Mouse (Mus musculus) neural tube, embryonic 14.5 days (tissue): Measurements from ENCODE around the gene Hist1h4k. TPM values are rescaled to one million over a fixed set of nuclear protein-coding genes. Genes with fewer than 3 reads are reported as not detected.

Experiments used
- ATAC-seq: fragments of 200-750 bp; cut with Nextera tagmentation; 2 replicates; pipeline ENCODE4 v1.8.0; 2017; ENCODE audit warnings: low read depth, mild to moderate bottlenecking, moderate TSS enrichment, moderate library complexity
- H3K27ac ChIP-seq: fragments of 300-500 bp; sonication (generic); 2 replicates; pipeline ENCODE4 v1.5.1; 2014; ENCODE audit warnings: low read depth, mild to moderate bottlenecking, control low read depth, low read length, moderate library complexity, mixed read lengths
- H3K27me3 ChIP-seq: fragments of 300-500 bp; sonication (generic); 2 replicates; pipeline ENCODE4 v1.6.1; 2014; ENCODE audit warnings: low read length; ENCODE audit not compliant: control insufficient read depth, insufficient read depth
- H3K36me3 ChIP-seq: fragments of 300-500 bp; sonication (generic); 2 replicates; pipeline ENCODE4 v1.6.1; 2014; ENCODE audit warnings: low read length, mixed read lengths; ENCODE audit not compliant: control insufficient read depth, insufficient read depth
- H3K4me1 ChIP-seq: fragments of 300-500 bp; sonication (generic); 2 replicates; pipeline ENCODE4 v1.6.1; 2014; ENCODE audit warnings: low read length; ENCODE audit not compliant: control insufficient read depth, insufficient read depth
- H3K4me2 ChIP-seq: fragments of 300-500 bp; sonication (generic); 2 replicates; pipeline ENCODE4 v1.6.1; 2014; ENCODE audit warnings: mild to moderate bottlenecking, low read depth, low read length, control low read depth
- H3K4me3 ChIP-seq: fragments of 300-500 bp; sonication (generic); 2 replicates; pipeline ENCODE4 v1.5.1; 2014; ENCODE audit warnings: low read depth, low read length, control low read depth, mixed read lengths
- H3K9ac ChIP-seq: fragments of 300-500 bp; sonication (generic); replicated peaks from 2 replicates; pipeline ENCODE4 v1.6.1; 2014; ENCODE audit warnings: low read depth, mild to moderate bottlenecking, control low read depth, low read length, mixed read lengths
- H3K9me3 ChIP-seq: fragments of 300-500 bp; sonication (generic); 2 replicates; pipeline ENCODE4 v1.6.1; 2016; ENCODE audit warnings: low read length; ENCODE audit not compliant: control insufficient read depth
- WGBS: fragments of 180-500 bp; shearing (Covaris S2); extraction: QIAGEN DNeasy Blood & Tissue Kit; methylation state at CpG from one replicate; pipeline ENCODE4 v1.1.7; 2014; 5-methylcytosine and 5-hydroxymethylcytosine counted together
- microRNA-seq: library from miRNA; unstranded; fragments of <30 nt; microRNA quantifications from one replicate; pipeline ENCODE4, GENCODE M21; 2016
- polyA plus RNA-seq: library from polyadenylated mRNA; unstranded; fragments of >200 nt; fragmentation: Nextera tagmentation; extraction: Ambion mirVana; gene quantifications from 2 replicates; pipeline ENCODE4 v1.2.1, GENCODE M21; 2014

Hist1h4k gene
- polyA plus RNA-seq, 1 experiment from 2014 or later, result not detected

DNA sequence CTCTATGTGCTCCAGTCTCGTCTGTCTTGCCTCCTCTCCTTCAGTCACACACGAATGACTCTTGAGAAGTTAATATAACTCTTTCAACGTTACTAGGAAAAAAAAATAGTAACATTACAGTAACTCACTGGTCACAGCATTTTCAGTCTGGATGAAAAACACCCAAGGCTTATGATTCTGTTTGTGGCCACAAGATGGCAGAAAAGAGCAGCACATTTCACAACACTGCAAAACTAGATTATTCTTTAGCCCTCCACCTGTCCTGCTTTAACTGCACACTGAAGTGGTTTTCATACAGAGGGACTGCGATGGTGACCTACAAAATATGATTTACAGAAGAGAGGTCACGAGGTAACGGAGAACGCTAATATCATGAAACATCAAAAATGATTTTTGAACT, 35.6 kb downstream of the Hist1h4k start:
- no peaks in the 10 kb centered on the region for H3K9me3 ChIP-seq
- H3K27me3 ChIP-seq, result no peaks in the 10 kb centered on the region
- H3K4me1 ChIP-seq, result peaks cover 17% of the 10 kb centered on the region
- no peak overlapping the region for H3K9ac ChIP-seq
- H3K27ac ChIP-seq, result no peak overlapping the region
- no peak for ATAC-seq
- H3K36me3 ChIP-seq, result no peaks in the 10 kb centered on the region
- 2% methylated on average over 7 of the region's 7 CpGs for WGBS
- peak overlapping the region; percentile 37; the same call in 1 of the 2 replicates for H3K4me3 ChIP-seq
- peak overlapping the region; percentile 76 for H3K4me2 ChIP-seq

- no peak for ATAC-seq
- Histone ChIP-seq H3K9me3 (no peaks in the 10 kb centered on the region), H3K4me2 (peak overlapping the region; percentile 73), H3K4me3 (peak overlapping the region; percentile 58), H3K27ac (no peak overlapping the region), H3K9ac (no peak overlapping the region), H3K27me3 (no peaks in the 10 kb centered on the region), H3K36me3 (no peaks in the 10 kb centered on the region), H3K4me1 (peaks cover 8% of the 10 kb centered on the region; the same call in 1 of the 2 replicates)
- 27% methylated on average over 4 of the region's 4 CpGs for WGBS
Measured at GRCm38 (mm10) chr13:21711698-21712097, 38.6 kb downstream of the Hist1h4k start.

DNA sequence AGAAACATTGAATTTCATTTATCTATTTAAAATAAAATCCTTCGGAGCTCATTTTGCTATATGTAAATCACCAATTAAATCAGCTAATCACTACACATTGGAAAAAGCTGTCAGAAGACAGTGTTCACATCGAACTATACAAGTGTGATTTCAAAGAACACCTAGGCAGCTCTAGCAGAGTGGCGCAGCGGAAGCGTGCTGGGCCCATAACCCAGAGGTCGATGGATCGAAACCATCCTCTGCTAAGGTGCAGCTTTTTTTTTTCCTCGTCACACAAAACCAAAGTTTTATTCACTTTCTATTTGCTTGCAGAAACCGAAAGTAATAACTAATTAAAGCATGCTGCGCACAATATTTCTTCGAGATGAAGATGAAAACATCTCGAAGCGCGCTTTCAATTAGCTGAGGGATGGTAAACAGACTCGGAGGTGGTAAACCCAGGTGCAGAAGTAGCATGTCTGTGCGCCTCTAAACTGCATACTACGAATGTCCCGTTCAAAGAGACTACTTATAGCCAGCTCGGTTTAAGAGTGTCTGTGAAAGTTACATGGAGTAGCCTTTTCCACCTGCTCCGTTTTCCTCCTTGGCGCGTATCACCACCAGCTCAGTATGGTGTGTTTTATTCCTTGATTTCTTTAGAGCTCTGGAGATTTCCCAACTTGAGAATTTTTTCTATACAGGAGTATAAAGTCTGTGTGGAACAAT, 39.3 kb downstream of the Hist1h4k start:
- Histone ChIP-seq H3K27me3 (no peaks in the 10 kb centered on the region), H3K36me3 (no peaks in the 10 kb centered on the region), H3K4me3 (peak overlapping the region; percentile 58), H3K9me3 (no peaks in the 10 kb centered on the region), H3K4me1 (peaks cover 8% of the 10 kb centered on the region; the same call in 1 of the 2 replicates), H3K27ac (no peak overlapping the region), H3K9ac (no peak overlapping the region; the same call in 1 of the 2 replicates), H3K4me2 (peak overlapping the region; percentile 73)
- ATAC-seq, result peak; percentile 89
- WGBS, result 2% methylated on average over 22 of the region's 22 CpGs

- Histone ChIP-seq H3K4me1 (peaks cover 4% of the 10 kb centered on the region; the same call in 1 of the 2 replicates), H3K4me3 (peak overlapping the region; percentile 58), H3K9me3 (no peaks in the 10 kb centered on the region), H3K27me3 (no peaks in the 10 kb centered on the region), H3K9ac (peak overlapping the region; percentile 41), H3K36me3 (no peaks in the 10 kb centered on the region), H3K4me2 (peak overlapping the region; percentile 31; the same call in 1 of the 2 replicates), H3K27ac (peak overlapping the region; percentile 55; the same call in 1 of the 2 replicates)
- ATAC-seq, result peak; percentile 89
- under 1% methylated on average over 32 of the region's 32 CpGs for WGBS
Measured at GRCm38 (mm10) chr13:21710031-21710711, 40.1 kb downstream of the Hist1h4k start.

DNA sequence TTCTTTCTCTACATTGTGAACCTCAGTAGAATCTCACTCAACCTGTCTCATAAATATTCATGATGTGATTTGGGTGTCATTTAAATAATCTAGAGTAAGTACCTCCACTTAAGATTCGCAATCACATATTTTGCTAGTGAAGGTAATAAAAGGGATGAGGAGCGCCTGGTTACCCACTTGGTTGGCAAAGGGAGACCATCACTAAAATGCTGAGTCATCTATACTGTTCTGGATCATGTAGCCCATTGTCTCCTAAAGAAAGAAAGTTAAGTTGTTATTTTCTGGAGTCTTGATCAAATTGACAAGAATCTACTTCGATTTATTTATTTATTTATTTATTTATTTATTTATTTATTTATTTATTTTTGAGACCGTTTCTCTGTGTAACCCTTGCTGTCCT, 43.6 kb downstream of the Hist1h4k start:
- Histone ChIP-seq H3K36me3 (no peaks in the 10 kb centered on the region), H3K9ac (no peak overlapping the region), H3K27ac (no peak overlapping the region), H3K4me2 (no peak overlapping the region), H3K27me3 (no peaks in the 10 kb centered on the region), H3K4me1 (no peaks in the 10 kb centered on the region), H3K9me3 (no peaks in the 10 kb centered on the region), H3K4me3 (no peak overlapping the region)
- 75% methylated on average over 4 of the region's 4 CpGs for WGBS
- ATAC-seq, result no peak

Small RNAs within 50 kb of the gene (microRNA-seq; reads per million reads assigned to microRNA genes)
- gene Gm44346 (not detected), gene Gm44357 (not detected), gene Gm44367 (not detected), gene Gm44454 (not detected)

Other genes with a start within 250 kb of the Hist1h4k start
- gene Gm11273, start 249.1 kb downstream of the Hist1h4k start, polyA plus RNA-seq, result 8.3 and 8.5 TPM in 2 replicates
- gene Zkscan8, start 219.4 kb downstream of the Hist1h4k start, polyA plus RNA-seq, result 7.0 and 9.5 TPM in 2 replicates
- 0.11 and 0.17 TPM in 2 replicates for gene Olfr1366, start 207.7 kb downstream of the Hist1h4k start, polyA plus RNA-seq
- 0.13 TPM in 1 of 2 replicates, not detected in the other for gene Olfr1535, start 190.6 kb downstream of the Hist1h4k start, polyA plus RNA-seq
- gene Olfr1364, start 168.7 kb downstream of the Hist1h4k start, polyA plus RNA-seq, result not detected in 2 replicates
- gene Olfr1362, start 136.5 kb downstream of the Hist1h4k start, polyA plus RNA-seq, result not detected in 2 replicates
- not detected in 2 replicates for gene Olfr11, start 108.0 kb downstream of the Hist1h4k start, polyA plus RNA-seq
- gene Olfr1361, start 87.1 kb downstream of the Hist1h4k start, polyA plus RNA-seq, result not detected in 2 replicates
- not detected in 2 replicates for gene Olfr1360, start 73.1 kb downstream of the Hist1h4k start, polyA plus RNA-seq
- not detected in 2 replicates for gene Olfr1359, start 52.4 kb downstream of the Hist1h4k start, polyA plus RNA-seq
- gene Hist1h2bl, start 34.4 kb downstream of the Hist1h4k start, polyA plus RNA-seq, result 1.5 TPM in 1 of 2 replicates, not detected in the other
- 7.0 and 9.4 TPM in 2 replicates for gene Hist1h2ai, start 34.1 kb downstream of the Hist1h4k start, polyA plus RNA-seq
- 0.79 and 2.4 TPM in 2 replicates for gene Hist1h3h, start 32.8 kb downstream of the Hist1h4k start, polyA plus RNA-seq
- 0.82 TPM in 1 of 2 replicates, not detected in the other for gene Hist1h2bm, start 28.5 kb downstream of the Hist1h4k start, polyA plus RNA-seq
- gene Hist1h4j, start 15.4 kb downstream of the Hist1h4k start, polyA plus RNA-seq, result 0.37 and 0.75 TPM in 2 replicates
- 1.4 and 2.9 TPM in 2 replicates for gene Hist1h2ak, start 3.3 kb upstream of the Hist1h4k start, polyA plus RNA-seq
- gene Hist1h2bn, start 3.6 kb upstream of the Hist1h4k start, polyA plus RNA-seq, result 1.0 TPM in 1 of 2 replicates, not detected in the other
- 0.68 and 1.3 TPM in 2 replicates for gene Hist1h1b, start 30.1 kb upstream of the Hist1h4k start, polyA plus RNA-seq
- gene Hist1h3i, start 32.9 kb upstream of the Hist1h4k start, polyA plus RNA-seq, result 21.5 and 30.1 TPM in 2 replicates
- not detected in 2 replicates for gene Hist1h2an, start 36.7 kb upstream of the Hist1h4k start, polyA plus RNA-seq
- 0.54 TPM in 1 of 2 replicates, not detected in the other for gene Hist1h2bp, start 37.0 kb upstream of the Hist1h4k start, polyA plus RNA-seq
- 2.4 and 4.5 TPM in 2 replicates for gene Hist1h2bq, start 59.7 kb upstream of the Hist1h4k start, polyA plus RNA-seq
- not detected in 2 replicates for gene Hist1h2ao, start 60.0 kb upstream of the Hist1h4k start, polyA plus RNA-seq
- gene Hist1h4m, start 61.2 kb upstream of the Hist1h4k start, polyA plus RNA-seq, result 1.5 TPM in 1 of 2 replicates, not detected in the other
- 4.7 and 7.3 TPM in 2 replicates for gene Hist1h4n, start 81.7 kb upstream of the Hist1h4k start, polyA plus RNA-seq
- 268 and 373 TPM in 2 replicates for gene Hist1h2ap, start 83.0 kb upstream of the Hist1h4k start, polyA plus RNA-seq
- gene Hist1h2br, start 83.2 kb upstream of the Hist1h4k start, polyA plus RNA-seq, result 2.4 and 4.8 TPM in 2 replicates
- 16.4 and 17.1 TPM in 2 replicates for gene Zfp184, start 194.6 kb upstream of the Hist1h4k start, polyA plus RNA-seq
- not detected in 2 replicates for gene Pom121l2, start 230.7 kb upstream of the Hist1h4k start, polyA plus RNA-seq